Mouse (Mus musculus): Measurements from ENCODE around the gene Mettl24. TPM values are rescaled to one million over a fixed set of nuclear protein-coding genes. Genes with fewer than 3 reads are reported as not detected.
"Not testable (repeated sequence)": the region's sequence is repeated elsewhere in the genome, so short reads cannot be mapped to it uniquely, and the experiment has no call there.

Mettl24 gene
- polyA plus RNA-seq, 1 experiment = 1.6 TPM

DNA sequence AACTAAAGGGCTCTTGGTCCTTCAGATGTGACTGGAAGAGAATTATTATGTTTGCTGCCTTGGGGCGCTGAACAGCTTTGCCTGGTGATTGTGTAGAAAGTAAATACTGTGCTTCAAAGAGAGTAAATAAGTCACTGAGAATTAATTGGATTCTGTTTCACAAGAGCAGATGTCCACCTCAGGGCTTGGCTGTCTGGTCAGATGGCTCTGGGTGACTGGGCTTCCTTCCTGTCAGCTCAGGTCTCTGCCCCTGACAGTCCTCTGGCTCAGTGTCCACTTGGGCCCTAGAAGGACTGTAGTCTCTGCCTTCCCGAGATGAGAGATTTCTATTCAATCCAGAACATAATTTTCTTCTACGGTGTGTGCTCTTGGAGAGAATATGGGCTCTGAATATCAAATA is 70.0 kb downstream of the Mettl24 start:
- WGBS = 53% methylated on average over 3 of the region's 3 CpGs
- H3K4me3 ChIP-seq (ENCODE audit: insufficient read depth, low read depth, low read length) = no peak overlapping the region
- no peaks in the 10 kb centered on the region for H3K4me1 ChIP-seq (ENCODE audit: control insufficient read depth, insufficient read depth, low read length)
- H3K36me3 ChIP-seq (ENCODE audit: control insufficient read depth, insufficient read depth, low read length) = no peaks in the 10 kb centered on the region
- H3K27ac ChIP-seq (ENCODE audit: insufficient read depth, low read depth, low read length) = no peak overlapping the region
- no peak for TF ChIP-seq CTCF (conservative IDR thresholded peaks at IDR 0.05; ENCODE audit: insufficient read depth, insufficient read length, low read depth, low read length)
- no peak for TF ChIP-seq POLR2A (IDR thresholded peaks at IDR 0.05; ENCODE audit: low read depth, low read length)
- no peak for DNase-seq
- no peaks in the 10 kb centered on the region for H3K27me3 ChIP-seq (replicated peaks; ENCODE audit: control insufficient read depth, insufficient read depth, low read length)

DNA sequence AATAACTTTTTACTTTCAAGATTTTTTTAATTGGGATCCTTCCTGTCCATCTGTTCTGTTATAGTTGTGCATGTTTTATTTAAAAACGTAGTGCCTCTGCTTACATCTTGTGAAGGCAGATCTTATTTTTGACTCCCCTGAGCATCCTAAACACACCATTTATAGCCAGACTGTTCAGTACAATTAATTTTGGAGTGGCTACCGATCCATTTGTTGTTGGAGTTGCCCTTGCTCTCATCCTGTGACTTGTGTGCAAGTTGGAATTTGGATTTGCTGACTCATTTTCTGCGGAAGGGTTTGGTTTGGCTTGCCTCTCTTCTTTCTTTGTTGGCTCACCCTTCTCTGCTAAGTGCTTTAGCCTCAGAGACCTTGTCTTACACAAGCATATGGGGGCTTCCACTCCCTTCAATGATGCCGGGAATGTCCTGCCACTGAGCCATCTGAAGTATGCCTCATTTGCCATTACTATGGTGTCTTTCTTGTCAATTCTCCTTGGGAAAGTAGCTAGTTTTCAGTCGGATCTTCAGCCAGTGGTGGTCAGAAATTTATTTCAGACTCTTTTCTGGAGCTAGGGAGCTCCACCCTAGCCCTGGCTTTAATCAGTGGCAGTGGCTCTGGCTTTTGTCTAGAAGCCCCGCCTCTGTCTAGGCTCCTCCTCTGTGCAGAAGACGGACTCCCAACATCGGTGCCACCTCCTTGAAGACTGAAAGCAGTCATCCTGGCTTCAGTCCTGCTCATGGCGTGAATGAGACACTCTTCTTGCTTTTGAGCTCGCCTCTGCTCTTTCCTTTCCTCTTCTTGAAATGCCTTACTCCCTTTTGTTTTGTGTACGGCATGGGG is 75.3 kb downstream of the Mettl24 start:
- no peaks in the 10 kb centered on the region for H3K36me3 ChIP-seq (ENCODE audit: control insufficient read depth, insufficient read depth, low read length)
- H3K4me1 ChIP-seq (ENCODE audit: control insufficient read depth, insufficient read depth, low read length) = no peaks in the 10 kb centered on the region
- no peak overlapping the region for H3K4me3 ChIP-seq (ENCODE audit: insufficient read depth, low read depth, low read length)
- WGBS = 80% methylated on average over 11 of the region's 11 CpGs
- TF ChIP-seq CTCF (conservative IDR thresholded peaks at IDR 0.05; ENCODE audit: insufficient read depth, insufficient read length, low read depth, low read length) = no peak
- DNase-seq = no peak
- no peaks in the 10 kb centered on the region for H3K27me3 ChIP-seq (replicated peaks; ENCODE audit: control insufficient read depth, insufficient read depth, low read length)
- no peak overlapping the region for H3K27ac ChIP-seq (ENCODE audit: insufficient read depth, low read depth, low read length)

DNA sequence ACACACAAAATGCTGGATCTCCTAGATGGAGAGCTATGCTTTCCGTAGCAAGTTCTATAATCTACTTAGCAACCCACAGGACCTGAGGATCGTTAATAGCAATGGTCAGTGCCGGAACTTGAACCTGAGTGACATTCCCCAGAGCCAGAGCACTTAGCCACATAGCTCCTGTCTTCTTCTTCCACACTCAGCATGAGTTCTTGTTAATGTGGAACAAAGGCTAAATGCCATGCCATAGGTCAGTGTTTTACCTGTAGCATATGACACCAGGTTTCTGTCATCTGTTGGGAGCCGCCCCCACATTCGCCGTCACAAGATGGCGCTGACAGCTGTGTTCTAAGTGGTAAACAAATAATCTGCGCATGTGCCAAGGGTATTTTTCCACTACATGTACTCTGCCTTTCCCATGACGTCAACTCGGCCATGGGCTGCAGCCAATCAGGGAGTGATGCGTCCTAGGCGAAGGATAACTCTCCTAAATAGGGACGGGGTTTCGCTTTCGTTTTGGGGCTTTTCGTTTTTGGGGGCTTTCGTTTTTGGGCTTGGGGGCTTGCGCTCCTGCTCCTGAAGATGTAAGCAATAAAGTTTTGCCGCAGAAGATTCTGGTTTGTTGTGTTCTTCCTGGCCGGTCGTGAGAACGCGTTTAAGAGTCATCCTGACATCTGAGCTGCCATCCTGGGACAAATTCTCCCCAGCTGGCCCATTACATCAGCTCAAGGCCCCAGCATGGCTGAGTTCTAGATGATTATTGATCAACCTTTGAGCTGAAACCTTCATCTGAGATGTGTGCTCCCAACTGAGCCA is 76.5 kb downstream of the Mettl24 start:
- not testable (repeated sequence) for H3K27me3 ChIP-seq (replicated peaks; ENCODE audit: control insufficient read depth, insufficient read depth, low read length); H3K36me3 ChIP-seq (ENCODE audit: control insufficient read depth, insufficient read depth, low read length); H3K27ac ChIP-seq (ENCODE audit: insufficient read depth, low read depth, low read length); H3K4me3 ChIP-seq (ENCODE audit: insufficient read depth, low read depth, low read length); DNase-seq; H3K4me1 ChIP-seq (ENCODE audit: control insufficient read depth, insufficient read depth, low read length)
- 95% methylated on average over 23 of the region's 23 CpGs for WGBS

DNA sequence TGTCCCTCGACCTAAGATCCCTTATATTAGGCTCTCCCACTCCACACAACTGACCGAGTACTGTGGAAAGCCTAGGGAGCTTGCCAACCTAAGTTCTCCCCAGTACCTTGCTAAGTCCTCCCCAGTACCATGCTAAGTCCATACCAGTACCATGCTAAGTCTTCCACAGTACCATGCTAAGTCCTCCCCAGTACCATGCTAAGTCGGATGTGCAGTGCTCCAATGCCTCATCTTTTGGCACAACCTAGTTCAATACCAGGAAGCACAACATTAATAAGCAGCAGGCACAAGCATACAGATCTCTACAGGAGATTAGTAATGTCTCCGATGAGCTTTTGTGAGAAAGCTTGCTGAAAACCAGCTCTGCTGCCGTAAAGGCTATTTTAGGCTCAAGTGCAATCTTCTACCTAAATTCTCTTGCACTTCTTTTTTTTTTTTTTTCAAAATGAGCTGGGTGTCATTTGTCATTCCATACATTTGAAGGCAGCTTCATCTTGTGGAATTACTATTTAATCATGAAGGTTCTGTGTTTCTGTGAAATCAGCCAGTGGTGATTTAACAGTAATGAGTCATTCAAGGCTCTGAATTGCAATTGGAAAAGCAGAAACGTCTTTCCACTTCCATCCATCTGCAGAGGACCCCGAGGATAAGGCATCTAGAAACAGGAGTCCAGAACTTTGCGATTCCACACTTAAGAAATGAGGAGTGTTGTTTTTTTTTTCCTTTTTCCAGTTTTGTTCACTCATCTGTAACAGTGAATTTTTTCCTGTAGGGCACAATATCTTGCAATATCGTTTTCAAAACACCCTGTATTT is 77.3 kb downstream of the Mettl24 start:
- TF ChIP-seq CTCF (conservative IDR thresholded peaks at IDR 0.05; ENCODE audit: insufficient read depth, insufficient read length, low read depth, low read length) (no peak), POLR2A (IDR thresholded peaks at IDR 0.05; ENCODE audit: low read depth, low read length) (no peak)
- no peak overlapping the region for H3K27ac ChIP-seq (ENCODE audit: insufficient read depth, low read depth, low read length)
- no peak overlapping the region for H3K4me3 ChIP-seq (ENCODE audit: insufficient read depth, low read depth, low read length)
- H3K4me1 ChIP-seq (ENCODE audit: control insufficient read depth, insufficient read depth, low read length) = no peaks in the 10 kb centered on the region
- DNase-seq = no peak
- H3K27me3 ChIP-seq (replicated peaks; ENCODE audit: control insufficient read depth, insufficient read depth, low read length) = no peaks in the 10 kb centered on the region
- WGBS = 81% methylated on average over 9 of the region's 9 CpGs
- H3K36me3 ChIP-seq (ENCODE audit: control insufficient read depth, insufficient read depth, low read length) = no peaks in the 10 kb centered on the region

DNA sequence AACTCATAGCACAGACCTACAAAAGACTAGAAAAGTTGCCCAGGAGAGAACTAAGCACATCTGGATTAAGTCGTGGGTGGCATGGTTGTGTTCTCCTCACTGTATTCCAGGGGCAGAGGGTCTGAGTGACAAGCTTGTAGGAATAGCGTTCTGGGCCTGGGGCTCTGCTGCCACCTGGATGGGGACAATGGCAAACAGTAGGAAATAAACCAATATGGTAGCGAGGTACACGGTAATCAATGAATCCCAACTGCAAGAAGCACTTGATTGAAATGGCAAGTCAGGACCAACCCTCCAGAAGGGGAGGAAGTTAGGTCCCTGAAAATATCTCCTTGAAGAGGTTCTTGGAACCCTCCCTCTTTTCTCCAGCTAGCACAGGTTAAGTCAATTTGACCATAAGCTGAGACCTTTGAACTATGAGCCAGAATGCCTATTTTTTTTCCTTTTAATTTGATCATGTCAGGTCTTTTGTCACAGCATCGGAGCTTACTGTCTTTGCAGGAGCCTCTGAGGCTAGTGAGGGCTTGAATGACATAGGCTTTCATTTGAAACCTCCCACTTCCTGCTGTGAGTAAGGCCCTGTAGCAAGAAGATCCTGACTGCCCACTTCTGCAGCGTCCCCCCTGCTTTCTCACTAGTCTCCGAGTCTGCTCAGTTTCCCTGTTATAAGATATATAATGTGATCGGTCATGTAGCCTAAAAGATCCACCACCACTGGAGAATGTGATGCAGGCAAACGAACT is 78.1 kb downstream of the Mettl24 start:
- no peak overlapping the region for H3K4me3 ChIP-seq (ENCODE audit: insufficient read depth, low read depth, low read length)
- no peaks in the 10 kb centered on the region for H3K27me3 ChIP-seq (replicated peaks; ENCODE audit: control insufficient read depth, insufficient read depth, low read length)
- TF ChIP-seq CTCF (conservative IDR thresholded peaks at IDR 0.05; ENCODE audit: insufficient read depth, insufficient read length, low read depth, low read length) = no peak
- TF ChIP-seq POLR2A (IDR thresholded peaks at IDR 0.05; ENCODE audit: low read depth, low read length) = no peak
- no peak for DNase-seq
- H3K36me3 ChIP-seq (ENCODE audit: control insufficient read depth, insufficient read depth, low read length) = no peaks in the 10 kb centered on the region
- WGBS = 70% methylated on average over 9 of the region's 9 CpGs
- H3K27ac ChIP-seq (ENCODE audit: insufficient read depth, low read depth, low read length) = no peak overlapping the region
- H3K4me1 ChIP-seq (ENCODE audit: control insufficient read depth, insufficient read depth, low read length) = no peaks in the 10 kb centered on the region

DNA sequence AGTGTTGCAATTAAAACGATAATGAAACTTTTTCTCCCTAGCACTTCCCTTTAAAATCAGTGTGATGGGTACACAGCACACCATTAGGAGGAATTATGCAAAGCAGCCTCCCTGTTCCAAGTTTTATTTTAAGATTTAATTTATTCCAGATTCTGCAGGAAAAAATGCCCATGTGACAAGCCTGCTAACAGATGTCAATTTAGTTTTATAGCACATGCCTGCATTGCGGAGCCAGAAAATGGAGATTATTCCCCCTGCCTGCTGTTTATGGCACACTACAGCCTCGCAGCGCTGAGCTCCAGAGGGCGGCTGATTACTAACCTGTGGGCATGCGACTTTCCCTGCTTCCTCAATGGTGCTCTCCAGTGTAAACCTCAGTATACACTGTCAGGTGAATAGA is 79.5 kb downstream of the Mettl24 start:
- Histone ChIP-seq H3K36me3 (ENCODE audit: control insufficient read depth, insufficient read depth, low read length) (no peaks in the 10 kb centered on the region), H3K27me3 (replicated peaks; ENCODE audit: control insufficient read depth, insufficient read depth, low read length) (no peaks in the 10 kb centered on the region), H3K27ac (ENCODE audit: insufficient read depth, low read depth, low read length) (no peak overlapping the region), H3K4me3 (ENCODE audit: insufficient read depth, low read depth, low read length) (no peak overlapping the region), H3K4me1 (ENCODE audit: control insufficient read depth, insufficient read depth, low read length) (no peaks in the 10 kb centered on the region)
- WGBS = 57% methylated on average over 6 of the region's 6 CpGs
- DNase-seq = no peak
- no peak for TF ChIP-seq CTCF (conservative IDR thresholded peaks at IDR 0.05; ENCODE audit: insufficient read depth, insufficient read length, low read depth, low read length)
- TF ChIP-seq POLR2A (IDR thresholded peaks at IDR 0.05; ENCODE audit: low read depth, low read length) = no peak

Measured in kidney, adult 2 months (tissue).